Mouse (Mus musculus) ES-E14 (cell line): ENCODE measurements around the gene Slamf1.

Source experiments
- CHD2 ChIP-seq: IDR thresholded peaks from 2 replicates; pipeline ENCODE4 v1.6.1; 2014; ENCODE audit warnings: mild to moderate bottlenecking, low read depth, low read length, inconsistent platforms
- HCFC1 ChIP-seq: IDR thresholded peaks from 2 replicates; pipeline ENCODE4 v1.6.1; 2012; ENCODE audit warnings: low read length, inconsistent platforms, borderline replicate concordance; ENCODE audit not compliant: insufficient read depth
- MAFK ChIP-seq: IDR thresholded peaks from 2 replicates; pipeline ENCODE4 v1.6.1; 2014; ENCODE audit warnings: mild to moderate bottlenecking, low read depth, low read length, inconsistent platforms; ENCODE audit not compliant: insufficient read depth
- ZC3H11A ChIP-seq: IDR thresholded peaks from 2 replicates; pipeline ENCODE4 v1.6.1; 2012; ENCODE audit warnings: low read depth, mild to moderate bottlenecking, inconsistent platforms, low read length, borderline replicate concordance

GRCm38 (mm10) chr1:171770996-171771395 is 4.1 kb downstream of the Slamf1 start:
- TF ChIP-seq CHD2 (no peak), HCFC1 (no peak), MAFK (no peak), ZC3H11A (no peak)
